Mouse (Mus musculus): ENCODE data around the gene Apba2. TPM values are rescaled to one million over a fixed set of nuclear protein-coding genes. Genes with fewer than 3 reads are reported as not detected.

The Apba2 gene
- total RNA-seq, 2 experiments from 2014 or later, result 249 to 253 TPM

- intact Hi-C loops (cut with DNase I), result no loop called here
- DNase-seq (ENCODE audit: low spot score in 2 of 2), result no peak
Measured at GRCm38 (mm10) chr7:64519521-64519920, 18.0 kb downstream of the Apba2 start.

GRCm38 (mm10) chr7:64521695-64522408 is 20.3 kb downstream of the Apba2 start:
- no peak for DNase-seq (ENCODE audit: low spot score in 2 of 2)
- intact Hi-C loops (cut with DNase I), result no loop called here

DNA sequence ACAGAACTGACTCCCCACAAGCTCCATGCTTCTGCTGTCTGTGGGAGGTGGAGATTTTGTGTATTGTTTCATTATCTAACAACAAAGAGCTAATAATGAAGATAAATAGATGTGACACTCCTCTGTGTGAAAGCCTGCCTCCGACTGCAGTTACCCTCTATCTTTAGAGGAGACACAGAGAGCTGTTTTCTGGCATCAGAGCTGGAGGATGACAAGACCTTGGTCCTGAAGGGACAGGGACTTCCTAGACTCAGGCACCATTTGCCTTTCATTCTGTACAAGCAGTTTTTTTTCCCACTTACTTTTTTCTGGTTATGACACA is 20.9 kb downstream of the Apba2 start:
- intact Hi-C loops (cut with DNase I), result no loop called here
- DNase-seq (ENCODE audit: low spot score in 2 of 2), result no peak

- intact Hi-C loops (cut with DNase I), result no loop called here
- DNase-seq (ENCODE audit: low spot score in 2 of 2), result no peak
Measured at GRCm38 (mm10) chr7:64531297-64531696, 29.8 kb downstream of the Apba2 start.

- DNase-seq (ENCODE audit: low spot score in 2 of 2), result no peak
- intact Hi-C loops (cut with DNase I), result no loop called here
Measured at GRCm38 (mm10) chr7:64533374-64533773, 31.9 kb downstream of the Apba2 start.

- no peak for DNase-seq (ENCODE audit: low spot score in 2 of 2)
- intact Hi-C loops (cut with DNase I), result no loop called here
Measured at GRCm38 (mm10) chr7:64535269-64535668, 33.8 kb downstream of the Apba2 start.

- intact Hi-C loops (cut with DNase I), result no loop called here
Measured at GRCm38 (mm10) chr7:64539450-64540148, 38.1 kb downstream of the Apba2 start.

GRCm38 (mm10) chr7:64546801-64547200 is 45.3 kb downstream of the Apba2 start:
- peak in 1 of 2 experiments; percentile 48 for DNase-seq (ENCODE audit: low spot score in 2 of 2)

More at GRCm38 (mm10) chr7:64539450-64540148, 38.1 kb downstream of the Apba2 start:
- no peak for DNase-seq (ENCODE audit: low spot score in 2 of 2)

GRCm38 (mm10) chr7:64550856-64551255 is 49.4 kb downstream of the Apba2 start:
- intact Hi-C loops (cut with DNase I), result no loop called here
- DNase-seq (ENCODE audit: low spot score in 2 of 2), result no peak

More at GRCm38 (mm10) chr7:64546801-64547200, 45.3 kb downstream of the Apba2 start:
- intact Hi-C loops (cut with DNase I), result no loop called here

DNA sequence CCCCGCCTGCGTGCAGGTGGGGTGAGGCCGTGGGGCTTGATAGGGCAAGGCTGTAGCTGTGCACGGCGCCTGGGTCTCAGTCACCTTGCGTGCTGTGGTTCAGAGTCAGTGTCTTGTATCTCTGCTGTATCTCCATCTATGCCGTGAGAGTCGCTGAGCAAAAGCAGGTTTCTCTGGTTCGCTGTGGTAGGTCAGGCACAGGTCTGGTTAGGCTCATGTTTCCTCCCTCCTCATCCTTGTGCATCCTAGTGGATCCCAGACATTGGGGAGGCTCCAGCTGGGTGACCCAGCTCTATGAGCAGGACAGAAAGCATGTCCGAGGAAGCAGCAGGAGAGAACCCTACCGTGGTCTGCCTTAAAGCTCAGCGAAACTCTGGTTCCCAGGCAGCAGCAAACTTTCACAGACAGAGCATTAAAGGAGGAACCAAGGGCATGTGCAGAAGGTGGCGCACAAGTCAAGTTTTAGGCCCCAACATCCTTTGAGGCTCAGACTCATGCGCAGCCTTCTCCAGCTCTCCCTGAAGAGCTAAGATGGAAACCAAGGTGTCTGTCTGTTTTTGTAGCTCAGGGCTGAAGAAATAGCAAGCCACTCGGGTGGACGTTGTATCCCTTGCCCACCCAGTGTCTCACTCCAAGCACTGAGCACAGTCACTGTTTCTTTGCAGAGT is 51.2 kb downstream of the Apba2 start:
- intact Hi-C loops (cut with DNase I), result no loop called here
- DNase-seq (ENCODE audit: low spot score in 2 of 2), result no peak

- intact Hi-C loops (cut with DNase I), result no loop called here
- DNase-seq (ENCODE audit: low spot score in 2 of 2), result no peak
Measured at GRCm38 (mm10) chr7:64561711-64562498, 60.4 kb downstream of the Apba2 start.

DNA sequence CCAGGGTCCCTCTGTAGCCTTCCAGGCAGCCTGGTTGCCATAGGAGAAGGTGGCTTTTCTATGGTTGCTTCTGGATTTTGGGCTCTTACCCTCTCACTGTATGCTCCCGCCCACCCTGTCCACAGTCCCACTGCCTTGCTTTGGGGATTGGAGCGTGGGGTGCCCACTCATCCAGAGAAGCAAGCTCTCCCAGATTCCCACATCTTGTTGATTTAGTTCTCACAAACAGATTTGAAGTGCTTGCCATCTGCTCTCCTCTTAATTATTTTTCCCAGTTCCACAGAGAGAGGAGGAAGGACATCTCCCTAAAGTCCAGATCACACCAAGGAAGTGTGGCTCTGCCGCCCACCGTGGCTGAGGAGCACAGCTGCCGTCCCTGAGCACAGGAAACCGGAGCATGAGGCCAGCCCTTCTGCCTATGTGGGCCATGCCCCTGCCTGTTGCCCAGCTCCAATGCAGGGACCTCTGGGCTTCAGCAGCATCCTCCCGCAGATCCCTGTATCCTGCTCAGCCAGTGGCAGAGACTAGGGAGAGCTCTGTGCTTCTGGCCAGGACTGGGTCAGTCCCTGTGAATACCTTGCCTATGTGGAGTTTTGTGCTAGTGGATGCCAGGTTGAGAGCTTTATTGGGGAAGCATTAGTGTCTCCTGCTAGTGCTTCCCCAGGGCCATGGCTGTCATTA is 63.5 kb downstream of the Apba2 start:
- DNase-seq (ENCODE audit: low spot score in 2 of 2), result peak; percentile 62 to 71
- intact Hi-C loops (cut with DNase I), result loop anchor here (5.0 kb wide), 1 partner anchor 63 kb away; the partner anchor contains the start of gene Apba2

- intact Hi-C loops (cut with DNase I), result loop anchor here (5.0 kb wide), 1 partner anchor 64 kb away; the partner anchor contains the start of gene Apba2
- DNase-seq (ENCODE audit: low spot score in 2 of 2), result peak in 1 of 2 experiments; percentile 46
Measured at GRCm38 (mm10) chr7:64566371-64567243, 65.1 kb downstream of the Apba2 start.

DNA sequence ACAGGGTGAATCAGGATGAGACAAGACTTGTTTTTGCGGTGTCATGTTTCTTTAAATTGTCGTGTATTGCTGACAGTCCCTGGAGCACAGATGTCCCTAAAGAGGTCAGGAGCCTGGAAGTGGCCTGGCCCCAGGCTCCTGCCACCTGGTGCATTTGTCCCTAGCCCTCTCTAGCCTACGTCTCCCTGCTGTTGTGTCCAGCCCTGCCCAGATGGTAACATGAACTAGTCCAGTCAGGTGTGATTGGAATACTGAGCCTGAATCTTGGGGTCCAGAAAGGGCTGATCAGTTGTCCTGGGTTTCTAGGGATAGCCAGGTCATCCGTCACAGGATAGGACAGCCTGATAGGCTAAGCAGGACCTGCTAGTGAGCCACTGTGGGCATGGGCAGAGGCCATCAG is 67.2 kb downstream of the Apba2 start:
- no peak for DNase-seq (ENCODE audit: low spot score in 2 of 2)
- intact Hi-C loops (cut with DNase I), result loop anchor here (5.0 kb wide), 1 partner anchor 66 kb away; the partner anchor contains the start of gene Apba2

- intact Hi-C loops (cut with DNase I), result loop anchor here (5.0 kb wide), 1 partner anchor 67 kb away; the partner anchor contains the start of gene Apba2
- DNase-seq (ENCODE audit: low spot score in 2 of 2), result no peak
Measured at GRCm38 (mm10) chr7:64569676-64570075, 68.2 kb downstream of the Apba2 start.

- intact Hi-C loops (cut with DNase I), result no loop called here
- no peak for DNase-seq (ENCODE audit: low spot score in 2 of 2)
Measured at GRCm38 (mm10) chr7:64570914-64571313, 69.4 kb downstream of the Apba2 start.

GRCm38 (mm10) chr7:64574144-64574543 is 72.6 kb downstream of the Apba2 start:
- peak in 1 of 2 experiments; percentile 39 for DNase-seq (ENCODE audit: low spot score in 2 of 2)
- intact Hi-C loops (cut with DNase I), result no loop called here

GRCm38 (mm10) chr7:64576519-64576951 is 75.0 kb downstream of the Apba2 start:
- intact Hi-C loops (cut with DNase I), result loop anchor here (5.0 kb wide), 1 partner anchor 56 kb away; no protein-coding TSS in a partner anchor
- peak in 1 of 2 experiments; percentile 63 for DNase-seq (ENCODE audit: low spot score in 2 of 2)
